Mouse (Mus musculus) lung, embryonic 15.5 days (tissue): ENCODE results near the gene Ago4. TPM values are rescaled to one million over a fixed set of nuclear protein-coding genes. Genes with fewer than 3 reads are reported as not detected.

Source experiments
- microRNA-seq: library from miRNA; unstranded; fragments of <30 nt; microRNA quantifications from one replicate; pipeline ENCODE4, GENCODE M21; 2016
- polyA plus RNA-seq: library from polyadenylated mRNA; unstranded; fragments of >200 nt; fragmentation: Nextera tagmentation; extraction: Ambion mirVana; gene quantifications from 2 replicates; pipeline ENCODE4 v1.2.1, GENCODE M21; 2015

Ago4 gene
- polyA plus RNA-seq, 1 experiment from 2014 or later, result 3.5 TPM

Small RNAs within 50 kb of the gene (microRNA-seq; reads per million reads assigned to microRNA genes)
- 0.74 reads per million for gene Mir7119

Other genes starting within 250 kb of the Ago4 start
- gene Col8a2, start 246.7 kb downstream of the Ago4 start, polyA plus RNA-seq, result 5.4 and 5.8 TPM in 2 replicates
- gene Adprhl2, start 211.8 kb downstream of the Ago4 start, polyA plus RNA-seq, result 68.6 TPM in 2 replicates
- 5.3 and 6.2 TPM in 2 replicates for gene Tekt2, start 207.8 kb downstream of the Ago4 start, polyA plus RNA-seq
- gene Ago3, start 103.9 kb downstream of the Ago4 start, polyA plus RNA-seq, result 12.3 and 16.2 TPM in 2 replicates
- gene Ago1, start 64.9 kb downstream of the Ago4 start, polyA plus RNA-seq, result 6.0 and 6.7 TPM in 2 replicates
- 41.1 TPM in 2 replicates for gene Clspn, start 23.5 kb upstream of the Ago4 start, polyA plus RNA-seq
- 2.1 and 2.3 TPM in 2 replicates for gene 5730409E04Rik, start 76.3 kb upstream of the Ago4 start, polyA plus RNA-seq
- gene Psmb2, start 144.2 kb upstream of the Ago4 start, polyA plus RNA-seq, result 487 and 509 TPM in 2 replicates
- gene Tfap2e, start 202.8 kb upstream of the Ago4 start, polyA plus RNA-seq, result 0.08 and 0.09 TPM in 2 replicates
- gene Ncdn, start 220.0 kb upstream of the Ago4 start, polyA plus RNA-seq, result 26.0 and 28.2 TPM in 2 replicates
- gene AU040320, start 220.1 kb upstream of the Ago4 start, polyA plus RNA-seq, result 22.0 and 22.3 TPM in 2 replicates